Mouse (Mus musculus) brain, embryonic 14.5 days (tissue): ENCODE results near the gene Hist2h3c1.

Experiments used
- CTCF ChIP-seq: fragments of 200-500 bp; IDR thresholded peaks from 2 replicates; pipeline ENCODE4 v1.5.1; 2012; ENCODE audit warnings: inconsistent platforms, mild to moderate bottlenecking, moderate library complexity, borderline replicate concordance; ENCODE audit not compliant: insufficient read depth, insufficient read length; ENCODE audit errors: extremely low read depth
- POLR2A ChIP-seq: fragments of 200-500 bp; IDR thresholded peaks from 2 replicates; pipeline ENCODE4 v1.6.1; 2012; ENCODE audit warnings: mild to moderate bottlenecking, inconsistent platforms, borderline replicate concordance; ENCODE audit not compliant: poor library complexity, insufficient read depth, insufficient read length, severe bottlenecking; ENCODE audit errors: extremely low read depth

DNA sequence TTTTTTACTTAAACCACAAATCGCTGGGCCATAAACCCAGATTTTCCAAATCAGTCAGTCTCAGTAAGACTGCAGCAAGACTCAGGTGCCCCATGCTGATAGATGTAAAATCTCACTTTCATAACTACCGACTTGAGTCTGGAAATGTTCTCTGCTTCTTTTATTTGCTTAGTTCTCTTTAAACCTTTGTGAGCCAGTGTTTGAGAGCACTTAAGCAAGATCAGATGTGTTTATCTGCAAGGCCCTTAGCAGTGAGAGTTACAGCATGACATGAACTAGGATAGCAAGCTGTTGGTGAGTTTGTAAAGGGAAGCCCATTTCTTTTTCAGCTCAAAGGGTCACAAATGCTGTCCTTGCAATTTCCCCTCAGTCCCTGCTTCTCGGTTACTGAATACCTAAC, 10.7 kb downstream of the Hist2h3c1 start:
- no peak for TF ChIP-seq CTCF
- no peak for TF ChIP-seq POLR2A
